Mouse (Mus musculus) testis, adult 2 months (tissue): ENCODE results near the gene Wdr45. TPM values are rescaled to one million over a fixed set of nuclear protein-coding genes. Genes with fewer than 3 reads are reported as not detected.
A peak's percentile ranks its signal among the peaks of the same experiment; 100 is the strongest.

Experiments
- H3K27ac ChIP-seq: fragments of 200-500 bp; 2 replicates; pipeline ENCODE4 v1.5.1; 2012; ENCODE audit warnings: low read depth, low read length; ENCODE audit not compliant: control insufficient read depth, insufficient read depth
- H3K27me3 ChIP-seq: fragments of 200-500 bp; 2 replicates; pipeline ENCODE4 v1.6.1; 2012; ENCODE audit warnings: mild to moderate bottlenecking, low read length, moderate library complexity; ENCODE audit not compliant: control insufficient read depth, insufficient read depth
- H3K36me3 ChIP-seq: fragments of 200-500 bp; 2 replicates; pipeline ENCODE4 v1.6.1; 2012; ENCODE audit warnings: mild to moderate bottlenecking, low read length; ENCODE audit not compliant: control insufficient read depth, insufficient read depth
- H3K4me1 ChIP-seq: fragments of 200-500 bp; 2 replicates; pipeline ENCODE4 v1.6.1; 2012; ENCODE audit warnings: low read length; ENCODE audit not compliant: control insufficient read depth, insufficient read depth
- H3K4me3 ChIP-seq: fragments of 200-500 bp; 2 replicates; pipeline ENCODE4 v1.5.1; 2012; ENCODE audit warnings: low read depth, mild to moderate bottlenecking, low read length, moderate library complexity, mixed read lengths; ENCODE audit not compliant: control insufficient read depth
- CTCF ChIP-seq: fragments of 200-500 bp; IDR thresholded peaks from 2 replicates; pipeline ENCODE4 v1.5.1; 2012; ENCODE audit warnings: low read depth, mild to moderate bottlenecking, inconsistent platforms, low read length, moderate library complexity; ENCODE audit not compliant: control insufficient read depth, insufficient read depth, insufficient replicate concordance
- POLR2A ChIP-seq: fragments of 200-500 bp; IDR thresholded peaks from 2 replicates; pipeline ENCODE4 v1.6.1; 2012; ENCODE audit warnings: low read depth, mild to moderate bottlenecking, inconsistent platforms, low read length, moderate library complexity; ENCODE audit not compliant: control insufficient read depth
- polyA plus RNA-seq: library from polyadenylated mRNA; depleted of rRNA; stranded (reverse); fragments of >200 nt; gene quantifications from 2 replicates; pipeline ENCODE4 v1.2.3, GENCODE M21; 2012

Gene Wdr45
- polyA plus RNA-seq, 1 experiment, result 8.0 TPM

- Histone ChIP-seq H3K27ac (peak overlapping the region; percentile 96; the same call in 1 of the 2 replicates), H3K4me3 (peak overlapping the region; percentile 95), H3K27me3 (no peaks in the 10 kb centered on the region), H3K4me1 (no peaks in the 10 kb centered on the region; the same call in 1 of the 2 replicates), H3K36me3 (no peaks in the 10 kb centered on the region)
- TF ChIP-seq POLR2A (no peak), CTCF (no peak)
Observed at GRCm38 (mm10) chrX:7722282-7722611, 8.1 kb downstream of the Wdr45 start.

GRCm38 (mm10) chrX:7722691-7723090, 8.6 kb downstream of the Wdr45 start:
- Histone ChIP-seq H3K36me3 (no peaks in the 10 kb centered on the region), H3K4me3 (peak overlapping the region; percentile 95; the same call in 1 of the 2 replicates), H3K27me3 (no peaks in the 10 kb centered on the region), H3K27ac (no peak overlapping the region), H3K4me1 (no peaks in the 10 kb centered on the region; the same call in 1 of the 2 replicates)
- TF ChIP-seq CTCF (no peak), POLR2A (no peak)

GRCm38 (mm10) chrX:7724135-7724534, 10.0 kb downstream of the Wdr45 start:
- Histone ChIP-seq H3K4me3 (no peak overlapping the region), H3K36me3 (no peaks in the 10 kb centered on the region), H3K27ac (no peak overlapping the region), H3K4me1 (peaks cover 7% of the 10 kb centered on the region), H3K27me3 (no peaks in the 10 kb centered on the region)
- TF ChIP-seq POLR2A (no peak), CTCF (no peak)

GRCm38 (mm10) chrX:7725841-7726240, 11.7 kb downstream of the Wdr45 start:
- no peaks in the 10 kb centered on the region for H3K36me3 ChIP-seq
- TF ChIP-seq POLR2A (no peak), CTCF (no peak)
- no peak overlapping the region for H3K27ac ChIP-seq
- H3K27me3 ChIP-seq, result no peaks in the 10 kb centered on the region
- no peak overlapping the region for H3K4me3 ChIP-seq
- H3K4me1 ChIP-seq, result peaks cover 9% of the 10 kb centered on the region

GRCm38 (mm10) chrX:7727176-7727575, 13.0 kb downstream of the Wdr45 start:
- Histone ChIP-seq H3K4me1 (peaks cover 9% of the 10 kb centered on the region), H3K36me3 (no peaks in the 10 kb centered on the region), H3K4me3 (no peak overlapping the region), H3K27me3 (no peaks in the 10 kb centered on the region), H3K27ac (no peak overlapping the region)
- no peak for TF ChIP-seq POLR2A
- TF ChIP-seq CTCF, result no peak

GRCm38 (mm10) chrX:7728215-7728921, 14.2 kb downstream of the Wdr45 start, which contains the start of gene Praf2:
TSS of gene Praf2 (plus strand) at chrX:7728439.
- no peaks in the 10 kb centered on the region for H3K27me3 ChIP-seq
- no peak for TF ChIP-seq CTCF
- no peak for TF ChIP-seq POLR2A
- H3K36me3 ChIP-seq, result no peaks in the 10 kb centered on the region
- H3K4me1 ChIP-seq, result peaks cover 10% of the 10 kb centered on the region
- H3K27ac ChIP-seq, result no peak within 1 kb of the TSS
- peak within 1 kb of the TSS; percentile 52 for H3K4me3 ChIP-seq

GRCm38 (mm10) chrX:7728922-7729265, 14.8 kb downstream of the Wdr45 start:
- H3K4me3 ChIP-seq, result peak overlapping the region; percentile 52
- TF ChIP-seq POLR2A (no peak), CTCF (no peak)
- H3K36me3 ChIP-seq, result no peaks in the 10 kb centered on the region
- H3K27me3 ChIP-seq, result no peaks in the 10 kb centered on the region
- no peak overlapping the region for H3K27ac ChIP-seq
- H3K4me1 ChIP-seq, result peaks cover 12% of the 10 kb centered on the region
